14 mouse cellular contexts compared by ENCODE assay signal in genomic region chr8:72659967-72660366, GRCm38 (mm10). TPM values are rescaled to one million over a fixed set of nuclear protein-coding genes. Genes with fewer than 3 reads are reported as not detected.
DNase-seq lines count a peak whose midpoint lies in the region; ATAC-seq and TF ChIP-seq lines count a peak whose summit lies in the region.
"Had no signal": no experiment of that assay in that cellular context is flagged by ENCODE, and none has a peak within 500 bp of the region (broad histone marks: within the 10 kb centered on the region; RNA-seq: fewer than 3 reads in every experiment).

No protein-coding gene starts in this region.

- no peak for DNase-seq in kidney, postnatal 0 days (ENCODE audit: low spot score)
- DNase-seq in 3T3-L1 (ENCODE audit: low read depth, low spot score) = peak; percentile 25
- DNase-seq in A20 (ENCODE audit: low read depth, low spot score) = peak; percentile 33
- peak; percentile 81 for DNase-seq in ZHBTc4 (ENCODE audit: low read depth, low spot score)
- DNase-seq in adrenal gland, adult 2 months = no peak
- DNase-seq in limb, embryonic 10.5 days (ENCODE audit: low spot score) = no peak
- DNase-seq: adrenal gland, postnatal 14 days; lung, adult 2 months had no signal

- peak; percentile 32; the same call in 1 of the 2 replicates for TF ChIP-seq CTCF in kidney, postnatal 0 days (IDR thresholded peaks at IDR 0.05; ENCODE audit: low read depth)

- H3K4me3 ChIP-seq in kidney, postnatal 0 days (replicated peaks; ENCODE audit: low read depth, low read length) = no peak overlapping the region
- H3K4me3 ChIP-seq in kidney, embryonic 14.5 days (ENCODE audit: low read length) = no peak overlapping the region
- no peak overlapping the region for H3K4me3 ChIP-seq in limb, embryonic 10.5 days
- H3K4me3 ChIP-seq: erythroblast, embryonic 14.5 days; heart, embryonic 13.5 days; hindbrain, embryonic 12.5 days; megakaryocyte, embryonic 14.5 days had no signal

- no peaks in the 10 kb centered on the region for H3K27me3 ChIP-seq in kidney, postnatal 0 days (ENCODE audit: insufficient read depth, low read length)
- H3K27me3 ChIP-seq in kidney, embryonic 14.5 days (ENCODE audit: control insufficient read depth, insufficient read depth, low read length) = no peaks in the 10 kb centered on the region
- no peaks in the 10 kb centered on the region for H3K27me3 ChIP-seq in limb, embryonic 10.5 days (ENCODE audit: low read depth, poor library complexity, severe bottlenecking)
- H3K27me3 ChIP-seq: heart, embryonic 13.5 days; hindbrain, embryonic 12.5 days; megakaryocyte, embryonic 14.5 days had no signal

- H3K27ac ChIP-seq in kidney, postnatal 0 days = no peak overlapping the region
- no peak overlapping the region for H3K27ac ChIP-seq in kidney, embryonic 14.5 days (ENCODE audit: low read depth, low read length)
- no peak overlapping the region for H3K27ac ChIP-seq in limb, embryonic 10.5 days
- H3K27ac ChIP-seq: heart, embryonic 13.5 days; hindbrain, embryonic 12.5 days had no signal

- no peaks in the 10 kb centered on the region for H3K36me3 ChIP-seq in kidney, postnatal 0 days (ENCODE audit: insufficient read depth, low read length)
- no peaks in the 10 kb centered on the region for H3K36me3 ChIP-seq in kidney, embryonic 14.5 days (ENCODE audit: control insufficient read depth, insufficient read depth, low read length)
- H3K36me3 ChIP-seq in limb, embryonic 10.5 days = no peaks in the 10 kb centered on the region
- H3K36me3 ChIP-seq: heart, embryonic 13.5 days; hindbrain, embryonic 12.5 days had no signal

- H3K4me1 ChIP-seq in kidney, postnatal 0 days (replicated peaks; ENCODE audit: insufficient read depth, low read length) = no peaks in the 10 kb centered on the region
- peaks cover 6% of the 10 kb centered on the region; the same call in 1 of the 2 replicates for H3K4me1 ChIP-seq in kidney, embryonic 14.5 days (ENCODE audit: control insufficient read depth, insufficient read depth, low read length)
- H3K4me1 ChIP-seq in limb, embryonic 10.5 days = peaks cover 11% of the 10 kb centered on the region

- no peak for ATAC-seq in kidney, postnatal 0 days (replicated peaks; ENCODE audit: low FRiP score, low read depth)
- no peak for ATAC-seq in kidney, embryonic 14.5 days (ENCODE audit: low FRiP score, low TSS enrichment)
- no peak for ATAC-seq in erythroid progenitor cell, adult 5-6 weeks (replicated peaks; ENCODE audit: low FRiP score, poor library complexity, severe bottlenecking)

- H3K9ac ChIP-seq in kidney, postnatal 0 days (ENCODE audit: low read depth, low read length) = no peak overlapping the region
- no peak overlapping the region for H3K9ac ChIP-seq in kidney, embryonic 14.5 days (ENCODE audit: low read depth, low read length)
- H3K9ac ChIP-seq: heart, embryonic 13.5 days; hindbrain, embryonic 12.5 days had no signal

- no peaks in the 10 kb centered on the region for H3K9me3 ChIP-seq in kidney, postnatal 0 days (replicated peaks; ENCODE audit: low read length)
- H3K9me3 ChIP-seq in kidney, embryonic 14.5 days (ENCODE audit: control insufficient read depth, low read length) = no peaks in the 10 kb centered on the region
- H3K9me3 ChIP-seq in limb, embryonic 10.5 days (replicated peaks) = no peaks in the 10 kb centered on the region
- H3K9me3 ChIP-seq: heart, embryonic 13.5 days; hindbrain, embryonic 12.5 days; megakaryocyte, embryonic 14.5 days had no signal

- H3K4me2 ChIP-seq in kidney, postnatal 0 days (ENCODE audit: low read length) = no peak overlapping the region
- no peak overlapping the region for H3K4me2 ChIP-seq in kidney, embryonic 14.5 days (replicated peaks; ENCODE audit: low read depth, low read length)
- H3K4me2 ChIP-seq: heart, embryonic 13.5 days; hindbrain, embryonic 12.5 days had no signal

- 90% methylated on average over 2 of the region's 2 CpGs for WGBS in kidney, postnatal 0 days
- WGBS in kidney, embryonic 14.5 days = 89% methylated on average over 2 of the region's 2 CpGs
- 79% methylated on average over 2 of the region's 2 CpGs for WGBS in limb, embryonic 10.5 days

RNA-seq across cellular contexts. Expression of gene Nwd1, which starts 13.5 kb away (rescaled TPM):
- not detected in 2 replicates for polyA plus RNA-seq in kidney, postnatal 0 days (2015; fragmentation: Nextera tagmentation; extraction: Ambion mirVana)
- not detected in 2 replicates for polyA plus RNA-seq in kidney, embryonic 14.5 days (2014; fragmentation: Nextera tagmentation; extraction: Ambion mirVana)
- total RNA-seq in adrenal gland, adult 2 months (2021) = under 1 TPM; 0.14 to 0.28 TPM
- 0.06 and 0.13 TPM in 2 replicates for polyA plus RNA-seq in adrenal gland, adult 2 months (2012; rRNA removed)
- total RNA-seq in erythroid progenitor cell, adult 5-6 weeks (2015; ENCODE audit: low replicate concordance) = 8.3 TPM in 1 of 2 replicates, not detected in the other
- 0.51 TPM in 1 of 2 replicates, not detected in the other for total RNA-seq in erythroid progenitor cell, adult 5-6 weeks (2017; ENCODE audit: low replicate concordance)
- polyA plus RNA-seq in limb, embryonic 10.5 days (2016; fragmentation: Nextera tagmentation; extraction: Ambion mirVana) = 0.16 TPM in 1 of 2 replicates, not detected in the other
- polyA plus RNA-seq: erythroblast, embryonic 14.5 days had no signal

Comparison
In these comparisons a context has a peak if more than half of its experiments do, and no peak if none do; other contexts are left out.
1. DNase-seq: peak in 3T3-L1 (single experiment), A20 (single experiment) and ZHBTc4 (single experiment); none in kidney, postnatal 0 days (single experiment), adrenal gland, adult 2 months (single experiment) and limb, embryonic 10.5 days (single experiment).